Mouse (Mus musculus): ENCODE results near the gene Orm3.

Orm3 gene

DNA sequence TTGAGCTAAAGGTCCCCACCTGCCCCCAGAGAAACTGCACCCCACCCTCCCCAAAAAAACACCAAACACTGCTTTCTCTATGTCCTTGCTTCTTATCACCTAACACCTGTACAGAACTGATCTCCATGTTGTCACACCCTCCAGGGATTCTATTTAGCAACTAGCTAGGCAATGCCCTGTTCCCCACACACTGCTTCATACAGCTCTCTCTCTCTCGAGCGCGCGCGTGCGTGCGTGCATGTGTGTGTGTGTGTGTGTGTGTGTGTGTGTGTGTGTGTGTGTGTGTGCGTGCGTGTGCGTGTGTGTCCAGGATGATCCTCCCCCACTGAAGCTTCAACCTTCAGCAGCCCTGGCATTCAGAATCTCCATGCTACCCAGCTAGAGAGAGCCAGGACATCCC is 46.1 kb downstream of the Orm3 start:
- no peak for DNase-seq (ENCODE audit: low spot score in 2 of 2)

- no peak for DNase-seq (ENCODE audit: low spot score in 2 of 2)
These were observed 46.6 kb downstream of the Orm3 start for GRCm38 (mm10) chr4:63402558-63402957.

- peak; percentile 62 to 86 for DNase-seq (ENCODE audit: low spot score in 2 of 2)
These were observed 47.3 kb downstream of the Orm3 start, which contains the start of gene Akna for GRCm38 (mm10) chr4:63403040-63403959. Gene Akna (minus strand): TSS chr4:63403354.

DNA sequence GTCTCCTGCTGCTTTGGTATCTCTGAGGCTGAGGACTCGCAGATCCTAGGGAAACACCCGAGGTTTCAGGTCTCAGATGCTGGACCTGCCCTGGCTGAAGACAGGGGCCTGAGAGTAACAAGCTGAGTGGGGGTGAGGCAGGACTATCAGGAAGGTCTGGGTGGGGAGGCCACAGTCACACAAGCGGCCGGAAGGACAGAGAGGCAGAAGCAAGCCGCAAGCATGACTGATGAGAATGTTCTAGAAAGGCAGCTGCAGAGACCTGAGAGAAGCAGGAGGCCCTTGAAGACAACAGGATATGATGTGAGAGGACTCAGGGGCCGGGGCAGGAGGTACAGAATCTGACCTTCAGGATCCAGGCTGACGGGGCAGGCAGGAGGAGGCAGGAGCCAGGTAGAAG is 48.2 kb downstream of the Orm3 start:
- DNase-seq (ENCODE audit: low spot score in 2 of 2), result no peak

DNA sequence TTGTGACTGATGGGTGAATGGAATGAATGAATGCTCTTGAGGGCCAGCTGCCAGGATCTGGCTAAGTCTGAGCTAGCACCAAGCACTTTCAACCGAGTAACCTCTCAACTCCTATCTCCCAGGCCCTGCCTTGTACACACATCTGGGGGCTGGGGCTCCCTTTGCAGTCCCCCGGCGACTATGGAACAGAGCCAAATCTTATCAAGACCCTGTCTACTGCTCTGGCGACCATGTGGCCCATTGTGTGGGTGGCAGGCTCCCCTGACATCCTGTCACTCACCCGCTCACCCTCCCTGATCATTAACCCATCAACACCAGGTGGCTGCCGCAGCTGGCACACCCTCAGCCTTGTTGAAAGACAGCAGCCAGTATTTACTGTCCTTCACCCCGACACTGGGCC is 49.1 kb downstream of the Orm3 start:
- DNase-seq (ENCODE audit: low spot score in 2 of 2), result no peak

DNA sequence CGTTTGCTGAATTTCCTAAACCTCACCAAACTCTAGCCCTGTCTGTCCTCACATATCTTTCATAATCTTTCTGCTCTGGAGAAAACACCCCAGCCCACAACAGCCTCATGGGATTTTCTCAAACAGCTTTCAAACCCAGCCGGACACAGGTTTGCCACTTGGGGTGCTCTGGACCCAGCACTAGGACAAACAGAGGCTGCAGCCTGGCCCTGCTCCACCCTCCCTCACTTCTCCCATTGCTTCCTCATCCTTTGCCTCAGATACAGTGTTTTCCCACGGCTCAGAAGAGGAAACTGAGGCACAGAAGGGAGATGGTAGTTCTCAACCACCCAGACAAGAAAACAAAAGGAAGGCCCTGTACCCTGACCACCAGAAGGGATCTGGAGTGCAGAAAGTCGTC is 49.7 kb downstream of the Orm3 start:
- no peak for DNase-seq (ENCODE audit: low spot score in 2 of 2)

DNA sequence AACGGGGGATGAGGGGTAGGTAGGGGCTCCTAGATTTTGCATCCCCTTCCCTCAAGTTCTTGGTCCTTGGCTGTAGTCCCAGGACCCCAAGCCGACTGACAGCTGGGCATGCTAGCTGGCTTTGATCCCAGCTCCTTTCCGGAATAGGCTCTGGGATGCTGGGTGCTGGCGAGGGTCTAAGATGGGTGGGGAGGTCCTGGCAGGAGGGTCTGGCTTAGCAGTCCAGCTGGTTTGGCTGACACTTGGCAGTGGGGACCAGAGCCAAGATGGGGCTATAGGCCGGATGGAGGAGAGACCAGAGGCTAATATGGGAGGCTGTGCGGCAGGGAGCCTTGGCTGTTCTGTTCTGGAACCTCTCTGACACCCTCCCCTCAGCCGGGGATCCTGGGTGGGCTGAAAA is 52.3 kb downstream of the Orm3 start:
- DNase-seq (ENCODE audit: low spot score in 2 of 2), result no peak

DNA sequence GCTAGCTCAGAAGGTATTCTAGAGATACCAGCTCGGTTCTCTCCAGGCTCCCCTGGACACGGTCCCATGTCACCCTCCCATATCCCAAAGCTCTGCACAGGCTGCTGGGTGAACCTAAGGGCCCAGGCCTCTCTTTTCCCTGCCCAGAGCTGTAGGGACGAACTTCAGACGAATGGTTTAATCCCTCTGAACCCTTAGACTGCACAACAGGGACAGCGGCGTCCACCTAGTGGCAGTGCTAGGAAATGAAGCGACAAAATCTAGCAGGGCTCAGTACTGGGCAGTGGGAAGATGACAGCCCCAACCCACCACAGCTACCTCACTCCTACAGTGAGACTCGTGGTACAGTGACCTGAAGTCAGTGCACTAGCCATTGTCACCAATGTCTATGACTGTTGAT is 52.7 kb downstream of the Orm3 start:
- DNase-seq (ENCODE audit: low spot score in 2 of 2), result peak in 1 of 2 experiments; percentile 45

All from urinary bladder, postnatal 36 days (tissue).